Mouse (Mus musculus) urinary bladder, postnatal 25 days (tissue): ENCODE data around the gene Sipa1l2.
"Not testable (repeated sequence)": the region's sequence is repeated elsewhere in the genome, so short reads cannot be mapped to it uniquely, and the experiment has no call there.

Source experiments
- DNase-seq: peaks from one replicate; pipeline ENCODE4 v3.0.0; 2022; ENCODE audit warnings: low spot score

Sipa1l2 gene

GRCm38 (mm10) chr8:125538265-125538664 lies 31.3 kb downstream of the Sipa1l2 start:
- DNase-seq = no peak

- DNase-seq = no peak
These were observed 35.9 kb downstream of the Sipa1l2 start for GRCm38 (mm10) chr8:125533709-125534108.

DNA sequence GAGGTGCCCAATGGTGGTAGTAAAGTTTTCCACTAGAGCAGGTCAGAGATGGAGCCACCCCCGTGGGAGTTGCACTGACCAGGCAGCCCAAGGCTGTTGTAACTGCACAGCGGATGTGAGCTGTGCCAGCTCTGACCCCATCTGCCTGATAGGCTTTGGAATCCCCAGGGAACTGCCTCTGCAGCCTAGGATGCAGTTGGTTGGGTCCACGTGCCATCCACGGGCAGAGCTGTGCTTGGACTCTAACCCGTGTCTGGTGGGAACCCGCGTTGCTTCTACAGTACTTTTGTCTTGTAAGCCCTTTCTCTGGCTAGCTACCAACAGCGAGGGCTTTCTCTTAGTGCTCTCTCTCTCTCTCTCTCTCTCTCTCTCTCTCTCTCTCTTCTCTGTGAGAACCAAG lies 36.7 kb downstream of the Sipa1l2 start:
- no peak for DNase-seq

- DNase-seq = no peak
These were observed 37.4 kb downstream of the Sipa1l2 start for GRCm38 (mm10) chr8:125532177-125532576.

DNA sequence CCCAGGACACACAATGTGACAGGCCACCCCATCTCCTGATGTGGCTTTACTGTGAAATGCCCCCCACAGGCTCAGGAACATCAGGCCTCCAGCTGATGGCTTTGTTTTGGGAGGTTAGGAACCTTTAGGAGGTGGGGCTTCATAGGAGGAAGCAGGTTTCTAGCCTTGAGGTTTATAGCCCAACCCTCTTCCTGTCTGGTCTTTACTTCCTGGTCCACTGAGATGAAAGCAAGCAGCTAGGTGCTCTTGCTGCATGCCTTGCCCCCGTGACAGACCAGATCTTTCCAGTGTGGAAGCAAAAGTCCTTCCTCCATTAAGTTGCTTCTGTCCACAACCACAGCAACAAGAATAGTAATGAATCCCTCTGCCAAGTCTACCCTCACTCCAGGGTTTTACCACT lies 38.0 kb downstream of the Sipa1l2 start:
- DNase-seq = no peak

GRCm38 (mm10) chr8:125531088-125531438 lies 38.5 kb downstream of the Sipa1l2 start:
- no peak for DNase-seq

GRCm38 (mm10) chr8:125530187-125531087 lies 39.2 kb downstream of the Sipa1l2 start:
- no peak for DNase-seq

GRCm38 (mm10) chr8:125529019-125529418 lies 40.6 kb downstream of the Sipa1l2 start:
- no peak for DNase-seq

GRCm38 (mm10) chr8:125527941-125528340 lies 41.7 kb downstream of the Sipa1l2 start:
- no peak for DNase-seq

DNA sequence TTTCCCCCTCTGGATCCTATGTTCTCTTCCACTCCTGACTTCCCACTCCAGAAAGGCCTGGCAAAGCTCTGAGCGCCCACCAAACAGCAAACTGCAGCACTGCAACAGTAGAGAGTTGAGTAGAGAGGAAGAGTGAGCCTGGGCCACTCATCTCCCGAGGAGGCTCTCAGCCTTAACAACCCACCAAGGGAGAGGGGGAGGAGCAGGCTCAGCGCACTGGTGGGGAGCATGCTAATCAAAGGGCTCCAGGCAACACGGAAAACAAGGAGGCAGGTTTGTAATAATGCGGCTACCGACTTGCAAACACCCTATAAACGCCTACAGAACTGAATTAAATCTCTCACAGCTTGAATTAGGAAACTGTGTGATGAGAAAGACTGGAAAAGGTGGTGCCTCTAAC lies 42.6 kb downstream of the Sipa1l2 start:
- no peak for DNase-seq

- DNase-seq = no peak
These were observed 43.0 kb downstream of the Sipa1l2 start for GRCm38 (mm10) chr8:125526582-125526981.

DNA sequence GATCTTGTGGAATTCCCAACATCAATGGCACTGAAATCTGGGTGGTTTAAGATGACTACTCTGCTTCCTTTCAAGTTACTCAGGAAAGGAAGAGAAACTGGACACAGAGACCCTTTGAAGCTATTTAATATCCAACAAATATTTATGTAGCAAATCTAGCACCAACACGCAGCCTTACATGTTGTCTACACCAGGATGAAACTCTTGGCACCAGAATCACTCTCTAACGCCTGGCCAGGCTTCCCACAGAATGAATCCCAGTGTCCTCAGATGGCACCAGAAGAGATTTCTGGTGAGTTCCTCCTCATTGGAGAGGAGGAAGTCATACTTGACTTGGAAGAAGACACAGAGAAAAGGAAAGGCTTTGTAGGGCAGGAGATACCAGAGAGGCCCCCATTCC lies 45.1 kb downstream of the Sipa1l2 start:
- DNase-seq = no peak

DNA sequence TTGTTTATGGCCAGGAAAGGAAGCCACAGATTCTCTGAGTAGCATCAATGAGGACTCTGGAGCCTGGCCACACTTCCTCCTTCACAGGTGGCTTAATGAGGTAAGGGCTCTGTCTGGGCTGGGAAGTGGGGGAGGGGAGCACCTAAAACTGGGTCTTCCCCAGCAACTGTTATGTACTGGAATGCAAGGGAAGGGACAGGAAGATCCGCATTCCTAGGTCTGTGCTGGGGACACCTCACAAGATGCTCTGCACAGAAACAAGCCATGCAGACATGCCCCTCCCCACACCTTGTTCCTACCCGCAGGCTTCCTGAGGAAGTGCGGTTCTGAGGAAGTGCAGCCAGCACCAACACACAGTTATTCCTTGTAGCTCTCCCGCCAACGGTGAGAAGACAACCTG lies 46.4 kb downstream of the Sipa1l2 start:
- no peak for DNase-seq

GRCm38 (mm10) chr8:125522151-125522550 lies 47.5 kb downstream of the Sipa1l2 start:
- no peak for DNase-seq

DNA sequence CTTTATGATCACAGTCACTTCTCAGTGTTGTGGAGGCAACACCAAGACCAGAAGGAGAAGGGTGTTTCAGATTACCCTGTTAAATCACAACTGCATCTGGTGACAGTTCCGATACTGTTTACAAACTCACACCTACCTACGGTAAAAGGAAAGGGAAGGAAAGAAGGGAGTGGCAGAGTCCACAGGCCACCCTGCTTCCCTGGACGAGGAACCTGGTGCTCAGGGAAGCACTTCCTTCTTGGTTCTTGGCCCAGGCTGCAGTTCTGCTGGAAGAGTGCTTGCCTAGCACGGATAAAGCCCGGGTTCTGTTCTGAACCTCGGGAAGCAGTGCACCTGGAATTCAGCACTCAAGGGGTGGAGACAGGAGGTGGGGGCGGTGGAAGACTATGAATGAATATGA lies 48.5 kb downstream of the Sipa1l2 start:
- DNase-seq = no peak

DNA sequence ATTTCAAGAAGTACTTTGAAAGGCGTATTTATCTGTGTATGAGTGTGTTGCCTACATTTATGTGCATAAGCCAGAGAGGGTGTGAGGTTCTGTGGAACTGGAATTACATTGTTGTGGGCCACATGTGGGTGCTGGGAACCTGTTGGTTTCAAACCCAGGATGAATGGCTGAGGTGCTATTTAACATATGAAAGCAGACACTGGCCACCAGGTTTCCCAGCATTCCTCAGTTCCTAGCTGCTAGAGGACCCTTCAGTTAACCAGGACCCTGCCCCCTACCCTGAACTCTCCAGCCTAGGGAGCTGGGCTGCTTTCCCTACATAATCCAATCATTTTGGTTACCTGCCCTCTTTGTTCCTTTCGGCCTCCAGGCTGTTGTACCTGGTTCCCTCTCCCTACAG lies 49.3 kb downstream of the Sipa1l2 start:
- DNase-seq = not testable (repeated sequence)

GRCm38 (mm10) chr8:125518951-125519350 lies 50.7 kb downstream of the Sipa1l2 start:
- DNase-seq = no peak

DNA sequence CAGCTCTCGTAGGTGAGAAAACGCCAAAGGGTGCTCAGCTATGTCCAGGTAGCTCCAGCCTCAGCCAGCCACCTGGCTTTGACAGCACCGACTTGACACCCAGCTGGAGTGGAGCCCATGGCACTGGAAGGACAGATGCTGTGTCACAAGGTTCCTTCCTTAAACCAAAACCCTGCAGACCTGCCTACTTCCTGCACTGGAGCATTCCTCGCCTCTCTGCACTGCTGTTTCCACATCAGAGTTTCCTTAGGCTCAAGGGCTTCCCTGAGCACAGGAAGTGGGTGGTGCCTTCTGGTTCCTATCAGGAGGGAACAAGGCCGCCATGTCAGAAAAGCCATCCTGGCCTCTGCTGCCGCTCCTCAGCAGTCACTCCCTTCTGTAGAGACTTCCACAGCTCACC lies 51.3 kb downstream of the Sipa1l2 start:
- DNase-seq = no peak

DNA sequence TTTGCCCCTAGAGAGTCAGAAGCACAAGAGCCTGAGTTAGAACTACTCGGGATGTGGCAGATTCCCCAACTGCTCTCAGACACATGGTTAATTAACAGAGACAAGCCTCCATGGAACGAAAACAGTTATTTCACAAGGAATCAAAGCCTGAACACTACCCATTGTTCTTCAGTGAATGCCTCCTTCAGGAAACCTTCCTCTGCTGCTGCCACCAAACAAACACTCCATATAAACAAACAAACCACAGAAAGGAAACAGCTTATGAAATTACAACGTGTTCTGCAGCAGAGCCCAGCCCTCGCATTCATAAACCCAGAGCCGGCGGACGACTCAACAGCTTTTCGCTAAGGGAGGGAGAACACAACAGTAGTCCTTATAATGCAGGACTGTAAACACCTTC lies 52.2 kb downstream of the Sipa1l2 start:
- no peak for DNase-seq

- no peak for DNase-seq
These were observed 53.3 kb downstream of the Sipa1l2 start for GRCm38 (mm10) chr8:125516115-125516905.

GRCm38 (mm10) chr8:125515665-125516064 lies 53.9 kb downstream of the Sipa1l2 start:
- no peak for DNase-seq

GRCm38 (mm10) chr8:125513935-125514334 lies 55.7 kb downstream of the Sipa1l2 start:
- DNase-seq = no peak

- DNase-seq = no peak
These were observed 56.3 kb downstream of the Sipa1l2 start for GRCm38 (mm10) chr8:125513242-125513866.
